Mouse (Mus musculus): Measurements from ENCODE around the gene Mapk12. TPM values are rescaled to one million over a fixed set of nuclear protein-coding genes. Genes with fewer than 3 reads are reported as not detected.
A peak's percentile ranks its signal among the peaks of the same experiment; 100 is the strongest.

The Mapk12 gene
- total and polyA plus RNA-seq, 2 experiments from 2014 or later = 1.5 to 3.2 TPM

GRCm38 (mm10) chr15:89173906-89174214, 33.4 kb upstream of the Mapk12 start:
- H3K4me3 ChIP-seq (ENCODE audit: low read depth, low read length) = peak overlapping the region; percentile 59
- no peak for TF ChIP-seq CTCF (IDR thresholded peaks at IDR 0.05)
- H3K9me3 ChIP-seq (ENCODE audit: low read length) = no peaks in the 10 kb centered on the region
- WGBS = 2% methylated on average over 15 of the region's 15 CpGs
- peaks cover 41% of the 10 kb centered on the region for H3K4me1 ChIP-seq (ENCODE audit: insufficient read depth, low read length)
- H3K27ac ChIP-seq (ENCODE audit: low read depth, low read length) = peak overlapping the region; percentile 55
- ATAC-seq (ENCODE audit: low FRiP score) (peak; percentile 41), DNase-seq (ENCODE audit: low spot score) (peak; percentile 40)
- 0 out of 2 replicates have a peak, but pooled peaks cover 2% of the 10 kb centered on the region for H3K36me3 ChIP-seq (ENCODE audit: insufficient read depth, low read length)
- H3K4me2 ChIP-seq (ENCODE audit: low read depth, low read length, poor library complexity, severe bottlenecking) = peak overlapping the region; percentile 96
- peak overlapping the region; percentile 75 for H3K9ac ChIP-seq (replicated peaks; ENCODE audit: low read length, poor library complexity, severe bottlenecking)
- H3K27me3 ChIP-seq (ENCODE audit: insufficient read depth, low read length) = no peaks in the 10 kb centered on the region

DNA sequence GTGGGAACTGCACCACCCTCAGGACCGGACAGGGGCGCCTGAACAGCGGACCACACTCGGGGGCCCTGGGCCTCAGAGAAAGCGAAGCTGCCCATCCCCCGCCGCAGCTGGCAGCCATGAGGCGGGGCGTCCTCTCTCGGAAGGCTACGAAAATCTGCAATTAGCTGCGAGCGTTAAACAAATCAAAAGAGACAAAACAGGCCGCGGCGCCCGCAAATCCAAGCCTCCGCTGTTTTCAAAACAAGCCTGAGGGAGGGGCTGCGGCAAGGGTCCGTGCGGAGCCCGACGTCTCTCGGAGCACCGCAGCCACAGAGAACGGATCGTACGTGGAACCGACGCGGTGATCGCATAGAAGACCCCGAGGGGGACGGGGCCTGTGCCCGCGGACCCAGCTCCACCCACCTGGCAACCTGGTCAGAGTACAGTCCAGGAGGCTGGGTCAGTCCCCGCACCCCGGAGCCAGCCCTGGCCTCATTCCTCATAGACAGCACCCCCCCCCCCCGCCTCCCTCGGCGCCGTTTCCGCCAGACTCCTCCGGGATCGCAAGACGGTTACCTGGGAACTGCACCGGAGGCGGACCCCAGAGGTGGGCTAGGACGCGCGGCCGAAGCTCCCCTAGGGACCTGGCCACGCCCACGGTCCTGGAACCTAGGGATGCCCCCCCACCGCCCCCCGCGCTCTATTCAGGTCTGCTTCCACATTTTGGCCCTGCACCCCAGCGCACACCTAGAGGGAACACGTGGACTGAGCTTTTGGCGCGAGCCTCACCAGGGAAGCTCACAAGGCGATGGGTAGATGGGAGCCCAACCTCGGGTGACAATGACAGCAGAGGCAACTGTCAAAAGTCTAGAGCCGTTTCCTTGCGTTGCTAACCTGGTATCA, 32.8 kb upstream of the Mapk12 start:
- Histone ChIP-seq H3K4me2 (ENCODE audit: low read depth, low read length, poor library complexity, severe bottlenecking) (peak overlapping the region; percentile 96), H3K36me3 (ENCODE audit: insufficient read depth, low read length) (0 out of 2 replicates have a peak, but pooled peaks cover 4% of the 10 kb centered on the region), H3K9ac (replicated peaks; ENCODE audit: low read length, poor library complexity, severe bottlenecking) (peak overlapping the region; percentile 75), H3K4me3 (ENCODE audit: low read depth, low read length) (peak overlapping the region; percentile 59), H3K4me1 (ENCODE audit: insufficient read depth, low read length) (peaks cover 35% of the 10 kb centered on the region), H3K27ac (ENCODE audit: low read depth, low read length) (peak overlapping the region; percentile 55), H3K9me3 (ENCODE audit: low read length) (no peaks in the 10 kb centered on the region), H3K27me3 (ENCODE audit: insufficient read depth, low read length) (no peaks in the 10 kb centered on the region)
- peak; percentile 63 for ATAC-seq (ENCODE audit: low FRiP score)
- WGBS = under 1% methylated on average over 63 of the region's 65 CpGs
- peak; percentile 67 for DNase-seq (ENCODE audit: low spot score)
- TF ChIP-seq CTCF (IDR thresholded peaks at IDR 0.05) = peak; percentile 18; the same call in 1 of the 2 replicates

DNA sequence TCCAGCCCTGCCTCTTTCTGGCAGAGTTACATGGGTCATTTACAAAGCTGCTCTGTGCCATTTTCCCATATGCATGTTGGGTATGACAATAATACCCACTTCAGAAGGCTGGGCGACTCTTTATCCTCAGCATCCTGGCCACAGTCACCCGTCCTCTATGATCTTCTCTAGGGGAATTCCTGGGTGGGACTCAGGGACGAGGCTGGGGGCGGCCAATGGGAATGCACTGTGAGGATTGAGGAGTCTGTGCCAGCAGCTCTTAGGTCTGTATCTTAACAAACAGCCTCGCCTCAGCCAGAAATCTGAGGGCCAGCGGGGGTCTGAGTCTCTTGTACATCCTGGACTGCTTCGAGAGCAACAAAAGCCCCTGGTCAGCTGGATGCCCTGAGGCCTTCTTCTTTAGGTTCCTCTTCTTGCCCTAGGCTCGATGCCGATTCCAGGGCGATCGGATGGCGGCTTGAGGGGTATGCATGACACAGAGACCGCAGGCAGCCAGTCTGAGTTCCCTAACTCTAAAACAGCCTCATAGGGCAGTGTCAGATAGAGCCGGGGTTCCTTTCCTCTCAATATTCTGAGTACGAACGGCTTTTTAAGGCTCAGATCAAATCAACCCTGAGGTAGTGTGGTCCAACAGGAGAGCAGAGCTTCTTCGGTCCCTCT, 31.9 kb upstream of the Mapk12 start:
- no peak for ATAC-seq (ENCODE audit: low FRiP score)
- Histone ChIP-seq H3K4me2 (ENCODE audit: low read depth, low read length, poor library complexity, severe bottlenecking) (peak overlapping the region; percentile 96), H3K27me3 (ENCODE audit: insufficient read depth, low read length) (no peaks in the 10 kb centered on the region), H3K9me3 (ENCODE audit: low read length) (no peaks in the 10 kb centered on the region), H3K4me3 (ENCODE audit: low read depth, low read length) (peak overlapping the region; percentile 59), H3K27ac (ENCODE audit: low read depth, low read length) (peak overlapping the region; percentile 55), H3K4me1 (ENCODE audit: insufficient read depth, low read length) (peaks cover 27% of the 10 kb centered on the region), H3K9ac (replicated peaks; ENCODE audit: low read length, poor library complexity, severe bottlenecking) (peak overlapping the region; percentile 75), H3K36me3 (ENCODE audit: insufficient read depth, low read length) (peaks cover 12% of the 10 kb centered on the region)
- WGBS = 21% methylated on average over 17 of the region's 17 CpGs
- no peak for DNase-seq (ENCODE audit: low spot score)
- no peak for TF ChIP-seq CTCF (IDR thresholded peaks at IDR 0.05)

DNA sequence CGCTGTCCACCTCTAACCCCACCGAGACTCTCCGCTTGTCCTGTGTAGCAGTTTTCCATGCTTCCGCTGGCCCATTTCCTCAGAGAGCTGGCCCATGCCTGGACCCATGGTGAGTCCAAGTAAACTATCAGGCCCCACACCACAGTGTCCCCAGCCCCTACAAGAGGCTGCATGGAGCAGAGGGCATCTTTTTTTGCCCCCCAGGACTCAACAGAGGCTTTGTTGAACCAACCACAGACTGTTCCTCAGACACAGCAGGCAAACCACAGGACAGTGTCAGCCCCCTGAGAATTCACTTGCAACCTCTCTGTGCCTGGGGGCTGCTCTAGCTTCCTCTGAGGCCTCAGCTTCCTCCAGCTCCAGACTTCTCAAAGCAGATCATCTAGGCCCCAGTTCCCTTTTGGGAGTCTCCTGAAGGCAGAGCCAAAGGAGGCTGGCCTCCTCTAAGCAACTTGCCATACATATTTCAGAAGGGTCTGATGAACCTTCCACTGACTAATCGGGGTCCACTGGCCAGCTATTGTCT, 31.1 kb upstream of the Mapk12 start:
- H3K4me2 ChIP-seq (ENCODE audit: low read depth, low read length, poor library complexity, severe bottlenecking) = no peak overlapping the region
- H3K4me3 ChIP-seq (ENCODE audit: low read depth, low read length) = no peak overlapping the region
- H3K9me3 ChIP-seq (ENCODE audit: low read length) = no peaks in the 10 kb centered on the region
- ATAC-seq (ENCODE audit: low FRiP score) = no peak
- TF ChIP-seq CTCF (IDR thresholded peaks at IDR 0.05) = no peak
- peaks cover 19% of the 10 kb centered on the region for H3K4me1 ChIP-seq (ENCODE audit: insufficient read depth, low read length)
- H3K9ac ChIP-seq (replicated peaks; ENCODE audit: low read length, poor library complexity, severe bottlenecking) = no peak overlapping the region
- H3K36me3 ChIP-seq (ENCODE audit: insufficient read depth, low read length) = peaks cover 20% of the 10 kb centered on the region
- 86% methylated on average over 5 of the region's 5 CpGs for WGBS
- no peaks in the 10 kb centered on the region for H3K27me3 ChIP-seq (ENCODE audit: insufficient read depth, low read length)
- no peak for DNase-seq (ENCODE audit: low spot score)
- H3K27ac ChIP-seq (ENCODE audit: low read depth, low read length) = no peak overlapping the region

GRCm38 (mm10) chr15:89170102-89170501, 29.6 kb upstream of the Mapk12 start:
- no peak overlapping the region for H3K27ac ChIP-seq (ENCODE audit: low read depth, low read length)
- H3K36me3 ChIP-seq (ENCODE audit: insufficient read depth, low read length) = peaks cover 35% of the 10 kb centered on the region
- ATAC-seq (ENCODE audit: low FRiP score) (no peak), DNase-seq (ENCODE audit: low spot score) (no peak)
- H3K9ac ChIP-seq (replicated peaks; ENCODE audit: low read length, poor library complexity, severe bottlenecking) = no peak overlapping the region
- no peak for TF ChIP-seq CTCF (IDR thresholded peaks at IDR 0.05)
- H3K27me3 ChIP-seq (ENCODE audit: insufficient read depth, low read length) = no peaks in the 10 kb centered on the region
- no peaks in the 10 kb centered on the region for H3K9me3 ChIP-seq (ENCODE audit: low read length)
- H3K4me2 ChIP-seq (ENCODE audit: low read depth, low read length, poor library complexity, severe bottlenecking) = no peak overlapping the region
- H3K4me3 ChIP-seq (ENCODE audit: low read depth, low read length) = no peak overlapping the region
- peaks cover 14% of the 10 kb centered on the region for H3K4me1 ChIP-seq (ENCODE audit: insufficient read depth, low read length)
- WGBS = 61% methylated on average over 3 of the region's 3 CpGs

- H3K27me3 ChIP-seq (ENCODE audit: insufficient read depth, low read length) = no peaks in the 10 kb centered on the region
- H3K4me3 ChIP-seq (ENCODE audit: low read depth, low read length) = no peak overlapping the region
- H3K4me2 ChIP-seq (ENCODE audit: low read depth, low read length, poor library complexity, severe bottlenecking) = no peak overlapping the region
- H3K9ac ChIP-seq (replicated peaks; ENCODE audit: low read length, poor library complexity, severe bottlenecking) = no peak overlapping the region; the same call in 1 of the 2 replicates
- WGBS = 14% methylated on average over 10 of the region's 10 CpGs
- no peak overlapping the region for H3K27ac ChIP-seq (ENCODE audit: low read depth, low read length)
- TF ChIP-seq CTCF (IDR thresholded peaks at IDR 0.05) = no peak
- H3K9me3 ChIP-seq (ENCODE audit: low read length) = no peaks in the 10 kb centered on the region
- DNase-seq (ENCODE audit: low spot score) (peak; percentile 81), ATAC-seq (ENCODE audit: low FRiP score) (no peak)
- peaks cover 42% of the 10 kb centered on the region for H3K36me3 ChIP-seq (ENCODE audit: insufficient read depth, low read length)
- H3K4me1 ChIP-seq (ENCODE audit: insufficient read depth, low read length) = peaks cover 14% of the 10 kb centered on the region
These were observed 28.9 kb upstream of the Mapk12 start for GRCm38 (mm10) chr15:89169431-89169830.
